19 mouse cellular contexts compared by ENCODE assay signal in genomic region chr9:45451346-45451745, GRCm38 (mm10). TPM values are rescaled to one million over a fixed set of nuclear protein-coding genes. Genes with fewer than 3 reads are reported as not detected.
A peak's percentile ranks its signal among the peaks of the same experiment; 100 is the strongest.
DNase-seq lines count a peak whose midpoint lies in the region; TF ChIP-seq lines count a peak whose summit lies in the region.
"Had no signal": no experiment of that assay in that cellular context is flagged by ENCODE, and none has a peak within 500 bp of the region (broad histone marks: within the 10 kb centered on the region; RNA-seq: fewer than 3 reads in every experiment).

No protein-coding gene starts in this region.

- no peaks in the 10 kb centered on the region for H3K9me3 ChIP-seq in CH12.LX (replicated peaks; ENCODE audit: low read length)
- H3K9me3 ChIP-seq: G1E had no signal

- H3K79me2 ChIP-seq in CH12.LX (replicated peaks; ENCODE audit: control insufficient read depth, extremely low read depth, insufficient read depth, poor library complexity, severe bottlenecking): no peaks in the 10 kb centered on the region

- H3K4me1 ChIP-seq in CH12.LX (ENCODE audit: control insufficient read depth in 1 of 2, insufficient read depth in 2 of 2): peaks cover 3 to 43% of the 10 kb centered on the region in 2 experiments; a peak in 3 of 4 replicates

- H3K4me3 ChIP-seq in CH12.LX (replicated peaks in 1 of 3; ENCODE audit: low read depth in 2 of 3, low read length in 2 of 3, poor library complexity in 1 of 3): no peak overlapping the region
- H3K4me3 ChIP-seq in layer of hippocampus, adult 2 months: no peak overlapping the region

- TF ChIP-seq POLR2A in CH12.LX (IDR thresholded peaks at IDR 0.05; ENCODE audit: low read depth, low read length): no peak

- H3K27ac ChIP-seq in CH12.LX (ENCODE audit: insufficient read depth, low read depth): no peak overlapping the region
- no peak overlapping the region for H3K27ac ChIP-seq in layer of hippocampus, adult 2 months

- no peak for DNase-seq in CH12.LX (ENCODE audit: extremely low read depth)
- no peak for DNase-seq in layer of hippocampus, adult 2 months (ENCODE audit: low spot score in 2 of 2)
- DNase-seq: adrenal gland, adult 2 months; adrenal gland, adult 8-10 months; adrenal gland, postnatal 10 days; adrenal gland, postnatal 14 days; adrenal gland, postnatal 25 days; adrenal gland, postnatal 36 days; B cell, adult 2 months; cerebellum, adult 11 months; cerebellum, adult 11-12 months; cerebellum, adult 18-20 months; cerebellum, adult 2 months; cerebellum, adult 8-10 months had no signal

- no peak for TF ChIP-seq RAD21 in CH12.LX (IDR thresholded peaks at IDR 0.05; ENCODE audit: low read depth, low read length)

- TF ChIP-seq EP300 in CH12.LX (IDR thresholded peaks at IDR 0.05; ENCODE audit: low read length): no peak; the same call in 1 of the 2 replicates

- H3K9ac ChIP-seq in CH12.LX (ENCODE audit: insufficient read depth, low read depth): no peak overlapping the region

- TF ChIP-seq CTCF in CH12.LX (conservative IDR thresholded peaks at IDR 0.05 in 1 of 2, IDR thresholded peaks at IDR 0.05 in 1 of 2; ENCODE audit: low read depth in 2 of 2, low read length in 2 of 2): no peak
- TF ChIP-seq CTCF in layer of hippocampus, adult 2 months (conservative IDR thresholded peaks at IDR 0.05): no peak

- H3K4me2 ChIP-seq in CH12.LX (ENCODE audit: insufficient read depth, low read depth, poor library complexity, severe bottlenecking): no peak overlapping the region

- in situ Hi-C loops in CH12.LX (cut with MboI; ENCODE audit: low pct_ligation_motif_present, low pct_unique_long_range_greater_than_20kb, low sequenced_read_pairs): loop anchor here (5.0 kb wide), 1 partner anchor 36 kb away; no protein-coding TSS in a partner anchor

- dilution Hi-C loops in CH12.LX (cut with MboI; ENCODE audit: extremely low pct_ligation_motif_present, extremely low pct_unique_long_range_greater_than_20kb, low sequenced_read_pairs): no loop called here

- H3K36me3 ChIP-seq in CH12.LX (replicated peaks in 1 of 2; ENCODE audit: control insufficient read depth in 1 of 2, insufficient read depth in 1 of 2, low read length in 1 of 2): no peaks in the 10 kb centered on the region
- H3K36me3 ChIP-seq: G1E had no signal

- no peaks in the 10 kb centered on the region for H3K27me3 ChIP-seq in CH12.LX (replicated peaks)

TF ChIP-seq in CH12.LX, 34 proteins besides CTCF, POLR2A, EP300 and RAD21:
- TF ChIP-seq BHLHE40 (IDR thresholded peaks at IDR 0.05; ENCODE audit: low read depth, low read length) (peak; percentile 55), JUND (conservative IDR thresholded peaks at IDR 0.05; ENCODE audit: low read depth, low read length) (0 out of 2 replicates have a peak, but pooled peaks have one; percentile 21), ETS1 (conservative IDR thresholded peaks at IDR 0.05; ENCODE audit: low read depth, low read length) (no peak), CHD2 (IDR thresholded peaks at IDR 0.05; ENCODE audit: low read length) (no peak), CHD1 (IDR thresholded peaks at IDR 0.05; ENCODE audit: low read depth, low read length) (no peak), IRF4 (IDR thresholded peaks at IDR 0.05; ENCODE audit: low read depth, low read length) (peak; percentile 42; the same call in 1 of the 2 replicates), ZC3H11A (IDR thresholded peaks at IDR 0.05; ENCODE audit: low read depth, low read length) (no peak), MAFK (IDR thresholded peaks at IDR 0.05; ENCODE audit: insufficient replicate concordance, low read length) (peak; percentile 80), RCOR1 (conservative IDR thresholded peaks at IDR 0.05; ENCODE audit: low read depth, low read length) (0 out of 2 replicates have a peak, but pooled peaks have one; percentile 55)

RNA-seq across cellular contexts. Expression of gene Dscaml1, which starts 24.9 kb away (rescaled TPM):
- not detected in 2 replicates for total RNA-seq in CH12.LX (2012; rRNA removed)
- not detected in 2 replicates for total RNA-seq in CH12.LX (2014; rRNA removed)
- not detected in 2 replicates for polyA plus RNA-seq in CH12.LX (2012; ENCODE audit: insufficient read length, low read depth)
- total RNA-seq in layer of hippocampus, adult 2 months (2021): 100 to 1,000 TPM in 1 of 2 experiments, 10 to 100 TPM in 1; 95.8 to 102 TPM
- total RNA-seq: MEL had no signal
- polyA plus RNA-seq: activated CD4-positive, CD25-positive, alpha-beta regulatory T cell, adult 4 months; C2C12; CD4-positive, CD25-positive, alpha-beta regulatory T cell, adult 4 months; G1E had no signal

RNA-seq across cellular contexts. Expression of gene Fxyd2, which starts 51.9 kb away (rescaled TPM):
- total RNA-seq in CH12.LX (2012; rRNA removed) (not detected in 2 replicates), CH12.LX (2014; rRNA removed) (not detected in 2 replicates)
- polyA plus RNA-seq in CH12.LX (2012; ENCODE audit: insufficient read length, low read depth): not detected in 2 replicates
- total RNA-seq in layer of hippocampus, adult 2 months (2021): 10 to 100 TPM; 10.2 to 10.9 TPM
- total RNA-seq: MEL had no signal
- polyA plus RNA-seq: C2C12; CD4-positive, CD25-positive, alpha-beta regulatory T cell, adult 4 months; G1E had no signal

Comparison
In these comparisons a context has a peak if more than half of its experiments do, and no peak if none do; other contexts are left out.
1. RNA of gene Dscaml1, which starts 24.9 kb away (total RNA-seq): 95.8 to 102 TPM in layer of hippocampus, adult 2 months; not detected in CH12.LX; every median in the first group is over 10 times any median in the second.
2. RNA of gene Fxyd2, which starts 51.9 kb away (total RNA-seq): 10.2 to 10.9 TPM in layer of hippocampus, adult 2 months; not detected in CH12.LX; every median in the first group is over 4 times any median in the second.